Mouse (Mus musculus): ENCODE measurements around the gene Gpr26.

DNA sequence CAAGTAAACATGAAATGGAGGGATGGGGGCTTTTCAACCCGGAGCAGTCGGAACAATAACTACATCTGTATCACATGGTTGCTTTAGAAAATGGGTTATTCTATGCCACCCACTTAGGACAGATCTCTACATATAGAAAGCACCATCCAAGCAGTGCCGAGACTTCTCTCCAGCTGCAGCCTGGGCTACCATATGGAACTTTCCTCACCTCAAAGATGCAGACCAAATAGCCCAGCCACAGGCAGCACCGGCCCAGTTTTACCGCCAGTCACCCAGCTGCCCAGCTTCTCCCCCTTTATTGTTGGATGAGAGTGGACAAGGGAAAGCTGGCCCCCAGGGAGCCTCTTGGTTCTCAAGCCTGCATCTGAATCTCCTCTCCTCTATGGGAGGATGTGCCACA is 15.1 kb upstream of the Gpr26 start:
- TF ChIP-seq CTCF (IDR thresholded peaks at IDR 0.05) (no peak), EP300 (IDR thresholded peaks at IDR 0.05; ENCODE audit: insufficient read depth, low read depth, low read length) (no peak), POLR2A (IDR thresholded peaks at IDR 0.05; ENCODE audit: insufficient read depth, low read depth, low read length) (no peak)

All from heart, adult 2 months (tissue).